Mouse (Mus musculus): Measurements from ENCODE around the gene Adamts7.

Adamts7 gene
- long read RNA-seq, experiment 1, partial matches to known transcripts: 0 of 9 reads
- long read RNA-seq, experiment 1, other reads (novel, unspliced or antisense): 9 of 9 reads
- long read RNA-seq, experiment 2, partial matches to known transcripts: 1 of 5 reads
- long read RNA-seq, experiment 2, other reads (novel, unspliced or antisense): 4 of 5 reads

DNA sequence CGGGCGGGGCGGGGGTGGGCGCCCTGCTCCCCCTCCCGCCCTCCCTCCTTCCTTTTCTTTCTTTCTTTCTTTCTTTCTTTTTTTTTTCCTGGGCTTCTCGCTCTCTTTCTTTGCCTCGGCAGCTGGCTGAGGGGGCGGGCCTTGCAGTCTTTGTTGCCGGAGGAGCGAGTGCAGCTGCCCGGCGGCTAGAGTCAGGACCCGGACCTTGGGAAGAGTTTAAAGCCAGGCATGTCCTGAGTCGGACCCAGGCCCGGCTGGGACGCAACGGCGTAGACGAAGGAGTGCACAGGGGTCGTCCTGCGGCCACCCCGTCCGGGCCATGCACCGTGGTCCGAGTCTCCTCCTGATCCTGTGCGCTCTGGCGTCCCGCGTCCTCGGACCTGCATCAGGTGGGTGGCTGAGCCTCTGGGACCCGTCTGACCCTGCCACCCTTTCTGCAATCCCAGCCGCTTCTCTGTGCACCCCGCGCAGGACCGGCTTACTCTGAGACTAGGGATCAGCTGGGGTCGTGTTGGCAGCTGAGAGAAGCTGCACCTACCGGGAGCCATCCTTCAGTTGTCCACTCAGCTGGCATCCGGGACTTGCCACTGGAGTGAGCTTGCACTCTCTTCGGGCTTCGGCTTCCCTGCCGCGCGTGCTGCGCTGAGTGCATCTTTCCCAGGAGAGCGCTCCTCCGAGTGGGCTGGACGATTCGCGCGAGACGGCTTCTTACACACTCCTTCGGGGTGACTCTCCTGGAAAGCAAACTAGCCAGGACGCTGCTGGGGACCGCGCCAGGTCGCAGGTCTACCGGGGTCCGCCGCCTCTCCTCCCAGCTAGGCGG lies at the start of gene Adamts7:
TSS of gene Adamts7 (plus strand) at position 144 of the 823 bp plus-strand sequence.
- intact Hi-C loops (cut with DNase I): no loop called here

GRCm38 (mm10) chr9:90113151-90113550 lies 49.7 kb upstream of the Adamts7 start:
- intact Hi-C loops (cut with DNase I): no loop called here

- intact Hi-C loops (cut with DNase I): no loop called here
These were observed 49.0 kb upstream of the Adamts7 start for GRCm38 (mm10) chr9:90113651-90114566.

DNA sequence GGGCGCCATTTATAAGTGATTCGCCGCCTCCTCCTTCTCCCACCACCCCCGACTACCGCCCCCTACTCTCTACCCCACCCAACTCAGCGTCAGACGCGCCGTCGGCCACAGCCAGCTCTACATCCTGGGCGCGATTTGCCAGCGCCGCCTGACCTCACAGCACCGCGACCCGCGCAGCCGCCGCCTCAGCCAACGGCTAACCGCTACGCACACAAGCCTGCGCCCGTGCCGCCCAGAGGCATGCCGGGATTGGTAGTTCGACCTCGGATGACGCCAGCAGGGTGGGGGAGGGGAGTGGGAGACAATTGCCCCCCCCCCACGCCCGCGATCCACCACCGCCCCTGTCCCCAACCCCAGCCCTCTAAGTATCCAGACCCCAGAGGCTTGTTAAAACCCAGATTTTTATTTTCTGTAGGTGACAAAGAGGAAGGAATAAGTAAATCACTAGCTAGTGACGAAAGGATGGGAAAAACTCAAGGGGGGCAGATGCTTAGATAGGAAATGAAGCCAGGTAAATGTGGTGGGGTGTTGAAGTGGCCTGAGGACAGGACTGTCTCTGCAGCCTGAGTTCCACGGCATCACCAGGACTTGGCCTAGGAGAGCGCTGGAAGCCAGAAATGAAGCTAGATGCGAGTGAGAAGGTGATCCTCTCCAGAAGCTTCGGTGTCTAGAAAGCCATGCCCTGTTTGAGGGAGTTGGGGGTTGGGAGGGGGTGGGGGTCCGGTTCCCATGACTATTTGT lies 48.1 kb upstream of the Adamts7 start, which contains the start of gene Morf4l1:
TSS of gene Morf4l1 (minus strand) at position 208 of the 741 bp plus-strand sequence.
- intact Hi-C loops (cut with DNase I): no loop called here

- intact Hi-C loops (cut with DNase I): no loop called here
These were observed 47.6 kb upstream of the Adamts7 start for GRCm38 (mm10) chr9:90115308-90115700.

DNA sequence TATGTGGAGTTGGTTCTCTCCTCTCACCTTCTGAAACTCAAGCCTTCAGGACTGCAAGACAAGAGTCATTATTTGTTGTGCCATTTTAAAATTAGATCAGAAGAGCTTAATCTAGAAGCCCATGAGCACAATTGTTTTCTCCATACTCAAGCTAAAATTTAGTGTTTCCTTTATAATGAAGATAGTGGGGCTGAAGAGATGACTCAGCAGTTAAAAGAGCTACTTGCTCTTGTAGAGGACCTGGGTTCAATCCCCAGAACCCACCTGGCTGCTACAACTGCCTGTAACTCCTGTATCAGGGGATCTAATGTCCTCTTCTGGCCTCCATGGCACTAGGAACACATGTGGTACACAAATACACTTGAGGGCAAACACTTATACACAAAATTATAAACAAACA lies 45.6 kb upstream of the Adamts7 start:
- intact Hi-C loops (cut with DNase I): no loop called here

GRCm38 (mm10) chr9:90122246-90122740 lies 40.6 kb upstream of the Adamts7 start:
- intact Hi-C loops (cut with DNase I): no loop called here

DNA sequence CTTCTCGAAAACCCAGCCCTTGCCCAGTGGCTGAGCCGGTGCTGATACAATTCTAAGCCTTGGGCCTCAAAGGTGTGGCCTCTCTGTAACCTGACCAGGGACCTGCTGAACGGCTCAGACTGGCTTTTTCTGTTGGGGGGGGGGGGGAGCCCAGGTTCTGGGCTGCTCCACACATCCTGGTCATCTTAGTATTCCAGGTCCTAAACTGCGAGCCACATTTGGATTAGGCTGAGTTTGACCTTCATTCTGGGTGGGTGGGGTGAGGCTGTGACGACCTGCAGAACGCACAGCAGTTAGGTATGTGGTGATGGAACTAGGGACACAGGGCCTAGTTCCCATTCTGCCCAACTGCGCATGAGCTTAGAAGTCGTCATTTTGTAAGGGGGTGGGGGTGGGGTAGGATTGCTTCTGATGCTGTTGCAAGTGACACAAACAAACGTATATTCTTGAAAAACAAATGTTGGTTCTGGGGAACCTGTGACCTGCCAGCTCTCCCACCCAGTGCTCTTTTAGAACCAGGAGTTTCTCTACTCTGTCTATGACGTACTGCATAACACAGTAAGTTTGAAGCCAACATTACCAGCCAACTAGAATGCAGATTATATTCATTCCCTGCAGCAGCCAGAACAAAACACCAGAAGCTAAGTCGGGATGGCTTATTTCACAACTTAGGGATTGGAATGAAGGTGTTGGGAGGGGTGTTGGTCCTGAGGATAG lies 38.6 kb upstream of the Adamts7 start:
- intact Hi-C loops (cut with DNase I): no loop called here

- intact Hi-C loops (cut with DNase I): no loop called here
These were observed 38.0 kb upstream of the Adamts7 start for GRCm38 (mm10) chr9:90124873-90125245.

- intact Hi-C loops (cut with DNase I): no loop called here
These were observed 37.3 kb upstream of the Adamts7 start for GRCm38 (mm10) chr9:90125416-90126099.

DNA sequence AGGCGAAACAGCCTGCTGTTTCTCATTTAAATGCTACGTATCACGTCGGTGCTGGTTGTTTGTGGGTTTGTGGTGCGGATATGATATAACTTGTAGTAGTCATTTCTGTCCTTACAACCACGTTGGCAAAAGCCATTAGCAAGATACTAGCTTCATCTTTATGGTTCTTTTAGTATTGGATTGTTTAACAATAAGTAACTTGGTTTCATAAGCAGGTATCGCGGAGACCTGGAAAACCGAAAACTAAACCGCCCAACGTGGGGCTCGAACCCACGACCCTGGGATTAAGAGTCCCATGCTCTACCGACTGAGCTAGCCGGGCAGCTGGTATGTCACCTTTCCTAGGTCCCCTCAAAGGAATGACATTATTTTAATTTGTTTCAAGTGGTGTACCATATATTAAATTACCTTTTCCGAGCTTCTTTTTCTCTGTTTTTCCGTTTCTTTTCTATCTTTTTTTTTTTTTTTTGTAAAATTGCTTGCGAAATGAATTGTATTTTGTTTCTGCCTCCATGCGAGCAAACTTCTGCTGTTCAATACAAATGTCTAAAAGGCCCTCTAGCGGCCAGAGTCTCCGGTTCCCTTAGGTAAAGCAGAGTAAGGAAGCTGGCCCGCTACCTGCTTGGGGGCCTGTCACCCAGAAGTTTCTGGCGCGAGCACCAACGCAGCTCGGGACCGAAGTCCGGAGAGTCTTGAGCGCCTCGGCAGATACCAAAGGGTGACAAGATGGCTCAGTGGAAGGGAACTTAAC lies 36.4 kb upstream of the Adamts7 start:
- intact Hi-C loops (cut with DNase I): no loop called here

DNA sequence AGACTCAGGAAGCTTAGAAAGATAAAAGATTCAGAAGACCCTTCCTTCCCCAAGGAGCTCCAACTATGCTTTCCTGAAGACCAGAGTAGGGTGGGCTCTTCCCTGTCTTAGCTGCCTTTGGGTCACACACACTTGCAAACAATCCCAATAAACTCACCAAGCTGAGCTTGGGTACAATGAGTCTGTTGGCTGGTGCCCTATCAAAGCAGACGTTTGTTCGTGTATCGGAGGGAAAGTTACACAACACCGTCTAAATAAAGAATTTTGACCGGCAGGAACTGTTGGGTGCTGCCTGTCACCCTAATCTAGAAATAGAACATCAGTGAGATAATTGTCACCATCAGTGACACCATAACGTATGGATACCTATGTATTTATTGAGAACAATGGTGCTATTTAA lies 35.7 kb upstream of the Adamts7 start:
- intact Hi-C loops (cut with DNase I): no loop called here

GRCm38 (mm10) chr9:90128636-90129201 lies 34.1 kb upstream of the Adamts7 start:
- intact Hi-C loops (cut with DNase I): no loop called here

DNA sequence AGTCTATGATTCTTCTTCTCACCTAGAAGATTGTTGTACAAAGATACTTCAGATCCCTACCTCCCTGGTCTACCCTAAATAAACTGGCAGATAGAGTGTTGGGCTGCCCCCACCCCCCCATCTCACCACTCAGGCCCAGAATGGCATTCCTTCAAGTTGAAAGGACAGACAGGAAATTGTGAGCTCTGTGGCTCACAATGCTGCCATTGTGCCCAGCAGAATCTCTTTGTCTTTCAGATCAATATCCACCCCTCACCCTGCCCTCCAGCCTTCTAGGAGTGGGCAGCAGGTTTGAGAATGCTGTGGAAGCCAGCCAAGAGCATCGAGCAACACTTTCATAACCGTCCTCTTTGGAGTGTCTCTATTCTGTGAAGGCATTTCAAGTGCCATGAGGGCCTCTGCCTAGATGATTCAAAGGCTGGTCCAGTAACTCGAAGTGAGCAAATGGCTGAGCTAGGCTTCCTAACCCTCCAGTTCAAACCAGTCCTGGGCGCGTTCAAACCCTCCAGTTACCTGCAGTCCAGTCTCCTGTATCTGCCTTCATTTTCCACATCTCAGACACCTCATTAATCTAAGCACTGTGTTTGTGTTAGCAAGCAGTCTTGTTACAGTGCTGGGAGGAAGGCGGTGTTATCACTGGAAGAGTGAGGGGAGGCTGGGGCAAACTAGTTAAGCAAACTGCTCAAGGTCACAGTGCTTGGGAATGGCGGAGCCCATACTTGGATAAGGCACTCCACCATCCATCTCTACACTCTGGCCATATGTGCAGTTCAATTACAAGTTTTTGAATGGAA lies 29.1 kb upstream of the Adamts7 start:
- intact Hi-C loops (cut with DNase I): no loop called here

- intact Hi-C loops (cut with DNase I): no loop called here
These were observed 27.4 kb upstream of the Adamts7 start for GRCm38 (mm10) chr9:90135466-90135865.

DNA sequence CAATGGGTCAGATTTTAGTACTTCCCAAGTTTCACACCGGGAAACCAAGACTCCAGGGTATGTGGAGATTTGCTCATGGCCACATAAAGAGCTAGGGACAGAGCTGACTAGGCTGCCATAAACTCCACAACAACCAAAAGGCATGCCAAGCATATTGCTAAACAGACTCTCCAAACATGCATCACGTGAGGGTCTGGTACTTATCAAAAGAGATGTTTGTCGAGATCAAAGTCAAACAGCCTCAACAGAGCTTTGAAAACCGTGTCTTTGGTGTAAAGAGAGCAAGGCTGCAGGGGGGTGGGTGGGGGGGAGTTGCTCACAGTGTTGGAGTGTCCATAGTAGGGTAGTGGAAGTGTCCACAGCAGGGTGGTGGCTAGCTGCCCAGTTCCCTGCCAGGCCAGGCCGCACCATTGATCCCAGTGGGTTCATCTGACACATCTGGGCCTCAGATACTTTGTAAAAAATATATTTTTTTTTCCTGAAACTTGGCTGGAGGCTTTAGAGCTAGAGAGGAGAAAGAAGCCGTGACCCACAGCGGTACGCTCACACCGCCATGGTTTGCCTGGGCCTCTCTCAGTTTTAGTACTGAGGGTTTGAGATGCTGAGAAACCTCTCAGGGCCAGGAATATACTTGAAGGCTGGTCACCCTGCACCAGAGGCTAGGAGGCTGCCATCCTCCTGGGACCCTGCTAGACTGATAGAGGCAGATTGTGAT lies 26.7 kb upstream of the Adamts7 start:
- intact Hi-C loops (cut with DNase I): no loop called here

- intact Hi-C loops (cut with DNase I): no loop called here
These were observed 26.2 kb upstream of the Adamts7 start for GRCm38 (mm10) chr9:90136678-90136965.
